Mouse (Mus musculus) gastrocnemius, adult 2 months (tissue): ENCODE measurements at regions not wholly inside any gene's neighbourhood (a gene's known extent, or its start where the extent isn't known, plus 50 kb on each side); places are given as distances from the start of the nearest gene placed in this dataset.
"Not testable (repeated sequence)": the region's sequence is repeated elsewhere in the genome, so short reads cannot be mapped to it uniquely, and the experiment has no call there.

Experiments used
- DNase-seq: peaks from one replicate; pipeline ENCODE4 v3.0.0; 2022
- H3K27ac ChIP-seq: fragments of 200-600 bp; 2 replicates; pipeline ENCODE4 v1.8.1; 2022; ENCODE audit warnings: mild to moderate bottlenecking
- H3K4me3 ChIP-seq: fragments of 200-600 bp; 2 replicates; pipeline ENCODE4 v1.8.1; 2022; ENCODE audit warnings: mild to moderate bottlenecking, moderate library complexity
- CTCF ChIP-seq: fragments of 200-600 bp; IDR thresholded peaks from 2 replicates; pipeline ENCODE4 v1.8.1; 2022; ENCODE audit warnings: antibody characterized with exemption, mild to moderate bottlenecking, moderate library complexity
- intact Hi-C: fragments of 180-260 bp; cut with DNase I; formaldehyde crosslinking; loops from one replicate; pipeline ENCODE4 v1.15.1; 2025

- no peak for TF ChIP-seq CTCF
- Histone ChIP-seq H3K27ac (no peak overlapping the region), H3K4me3 (no peak overlapping the region)
- intact Hi-C loops: no loop called here
- DNase-seq: no peak
Measured at GRCm38 (mm10) chr13:6829346-6829745, 180.8 kb upstream of the Pfkp start.

DNA sequence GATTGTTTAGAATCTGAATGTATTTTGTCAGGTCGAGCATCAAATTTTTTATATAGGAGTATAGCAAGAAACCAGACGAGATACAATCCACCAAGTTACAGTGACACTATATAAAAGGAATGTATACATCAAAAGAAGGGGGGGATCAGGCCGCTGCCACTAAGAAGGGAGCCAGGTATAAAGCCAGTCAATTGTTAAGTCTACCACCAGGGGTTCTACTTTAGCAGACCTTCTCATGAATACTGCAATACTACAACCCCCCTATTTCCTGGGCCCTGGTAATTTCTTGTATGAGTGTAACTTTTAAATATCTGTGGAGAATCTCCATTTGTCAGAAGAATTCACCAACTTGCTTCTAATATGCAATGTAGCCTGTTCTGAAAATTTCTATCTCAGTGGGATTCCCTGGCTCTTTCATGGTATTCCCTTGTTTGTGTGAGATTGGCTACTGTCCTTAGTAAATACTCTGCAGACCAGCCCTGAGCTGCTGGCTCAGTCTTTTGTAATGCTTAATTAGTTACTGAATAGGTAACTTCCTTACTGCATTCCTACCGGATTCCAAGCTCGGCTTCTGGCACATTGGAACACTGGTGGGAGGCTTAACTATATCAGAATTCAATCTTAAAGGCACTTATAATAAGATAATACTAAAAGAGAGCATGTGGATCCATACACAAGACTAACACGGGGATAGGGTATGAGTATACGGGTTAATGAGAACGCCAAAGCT is 180.2 kb upstream of the Pfkp start:
- not testable (repeated sequence) for DNase-seq

DNA sequence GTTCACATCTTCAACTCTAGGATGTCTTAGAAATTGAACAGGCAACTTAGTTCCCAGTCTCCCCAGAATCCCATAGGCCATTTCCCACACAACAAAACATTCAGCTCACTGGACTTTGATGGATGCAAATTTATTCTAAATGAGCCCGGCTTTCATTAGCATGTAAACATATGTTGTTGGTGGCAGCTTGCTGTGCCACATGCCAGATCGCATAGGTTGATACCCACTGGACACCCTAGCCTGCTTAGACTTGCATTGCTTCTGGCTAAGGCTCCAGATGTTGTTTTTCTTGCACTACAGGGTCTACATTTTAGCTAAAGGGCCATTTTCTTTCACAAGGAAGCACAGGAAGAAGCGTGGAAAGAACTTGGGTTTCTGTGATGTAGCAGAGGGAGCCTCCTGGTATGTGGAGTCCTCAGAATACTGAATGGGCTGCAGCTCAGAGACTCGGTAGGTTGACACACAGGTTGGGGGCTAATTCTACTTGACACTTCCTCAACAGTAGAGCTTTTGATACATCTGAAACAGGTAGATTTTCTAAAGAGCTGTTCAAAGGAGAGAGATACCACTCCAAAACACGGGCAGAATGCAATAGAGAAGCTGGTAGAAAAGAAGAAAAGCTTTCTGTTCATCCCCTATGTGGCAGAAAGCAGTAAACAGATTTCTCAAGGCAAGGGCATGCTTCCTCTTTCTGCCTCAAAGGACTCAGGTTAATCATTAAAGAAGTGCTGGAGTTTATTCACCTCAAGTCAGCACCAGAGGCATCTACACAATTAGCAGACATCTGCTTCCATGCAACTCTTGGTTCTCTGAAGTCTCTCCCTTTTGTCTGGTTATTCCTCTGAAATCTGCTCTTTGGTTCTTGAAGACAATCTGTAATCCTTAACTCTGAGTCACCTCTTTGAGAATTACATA is 153.9 kb upstream of the Pfkp start:
- H3K4me3 ChIP-seq: no peak overlapping the region
- no peak for TF ChIP-seq CTCF
- no peak overlapping the region for H3K27ac ChIP-seq
- no peak for DNase-seq
- intact Hi-C loops: no loop called here

More for the DNA sequence above, 180.2 kb upstream of the Pfkp start:
- intact Hi-C loops, H3K4me3 ChIP-seq, H3K27ac ChIP-seq: not testable (repeated sequence)

DNA sequence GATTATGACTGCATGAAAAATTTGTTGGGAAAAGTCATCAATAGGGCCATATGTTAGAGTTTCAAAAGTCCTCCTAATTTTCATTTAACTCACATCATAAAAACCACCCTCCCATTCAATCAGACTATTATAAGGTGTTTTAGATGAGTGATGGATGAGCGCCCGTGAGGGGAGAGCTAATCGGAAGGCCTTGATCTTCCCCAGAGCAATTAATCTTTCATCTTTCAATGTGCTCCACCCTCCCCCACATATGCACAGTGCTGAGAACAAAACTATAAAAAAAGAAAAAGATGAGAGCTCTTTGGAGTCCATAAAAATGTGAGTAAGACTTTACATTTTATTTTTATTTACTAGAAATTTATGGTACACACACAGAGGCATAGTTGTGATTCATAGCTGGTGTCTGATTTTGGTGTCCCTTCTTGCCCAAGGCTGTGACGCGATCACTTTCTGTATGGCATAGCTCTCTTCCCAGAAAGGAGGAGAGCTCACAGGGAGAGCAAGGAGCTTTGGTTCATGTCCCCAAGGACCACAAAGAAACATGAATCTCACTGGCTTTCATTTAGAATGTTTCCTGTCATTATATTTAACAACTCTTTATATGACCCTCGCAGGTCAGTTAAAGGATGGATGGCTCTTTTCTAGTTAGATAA is 119.5 kb upstream of the Pfkp start:
- Histone ChIP-seq H3K27ac (no peak overlapping the region), H3K4me3 (no peak overlapping the region)
- intact Hi-C loops: no loop called here
- TF ChIP-seq CTCF: no peak
- no peak for DNase-seq

GRCm38 (mm10) chr13:6757151-6757550 is 108.6 kb upstream of the Pfkp start:
- intact Hi-C loops: no loop called here
- H3K27ac ChIP-seq: no peak overlapping the region
- DNase-seq: no peak
- TF ChIP-seq CTCF: peak; percentile 50
- H3K4me3 ChIP-seq: no peak overlapping the region

DNA sequence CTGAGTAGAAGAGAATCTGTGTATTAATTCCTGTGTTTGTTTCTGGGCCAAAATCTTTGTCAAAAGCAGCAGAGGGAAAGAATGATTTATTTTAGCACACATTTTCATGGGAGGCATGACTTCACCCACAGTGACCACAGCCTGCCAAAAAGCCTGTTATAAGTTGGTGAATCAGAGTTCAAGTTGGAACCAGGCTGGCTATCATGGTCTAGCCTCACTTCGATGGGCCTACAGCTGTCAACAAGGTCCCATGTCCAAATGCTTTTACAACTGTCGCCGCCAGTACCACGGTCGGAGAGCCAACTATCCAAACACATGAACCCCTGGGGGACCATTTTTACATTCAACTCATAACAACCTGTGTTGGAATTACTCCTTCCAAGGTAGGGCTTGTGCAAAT is 103.0 kb upstream of the Pfkp start:
- no peak for DNase-seq
- no peak overlapping the region for H3K27ac ChIP-seq
- H3K4me3 ChIP-seq: no peak overlapping the region
- intact Hi-C loops: no loop called here
- no peak for TF ChIP-seq CTCF

DNA sequence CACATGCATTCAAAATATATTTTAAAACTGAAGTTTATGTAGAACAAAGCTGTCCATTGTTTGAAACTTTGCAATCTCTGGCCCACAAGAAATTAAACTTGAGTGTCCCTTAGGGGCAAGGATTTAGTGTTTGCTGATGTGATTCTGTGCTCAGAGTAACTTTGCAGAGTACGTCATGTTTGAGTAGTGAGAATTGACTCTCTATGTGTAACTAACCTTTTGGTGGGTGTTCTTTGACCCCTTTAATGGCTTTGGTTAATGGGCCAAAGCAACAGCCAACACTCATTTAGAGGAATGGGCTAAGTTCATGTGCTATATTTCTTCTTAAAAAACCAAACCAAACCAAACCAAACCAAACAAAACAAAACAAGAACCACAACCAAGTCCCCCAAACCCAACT is 102.6 kb upstream of the Pfkp start:
- H3K4me3 ChIP-seq: no peak overlapping the region
- intact Hi-C loops: no loop called here
- DNase-seq: no peak

GRCm38 (mm10) chr13:6741916-6742315 is 93.3 kb upstream of the Pfkp start:
- DNase-seq: no peak
- intact Hi-C loops: no loop called here

More for the DNA sequence above, 102.6 kb upstream of the Pfkp start:
- no peak overlapping the region for H3K27ac ChIP-seq
- no peak for TF ChIP-seq CTCF

GRCm38 (mm10) chr13:6736984-6737566 is 88.5 kb upstream of the Pfkp start:
- intact Hi-C loops: no loop called here
- H3K4me3 ChIP-seq: no peak overlapping the region
- no peak overlapping the region for H3K27ac ChIP-seq
- DNase-seq: no peak
- no peak for TF ChIP-seq CTCF

More at GRCm38 (mm10) chr13:6741916-6742315, 93.3 kb upstream of the Pfkp start:
- Histone ChIP-seq H3K4me3 (no peak overlapping the region), H3K27ac (no peak overlapping the region)
- no peak for TF ChIP-seq CTCF
